Mouse (Mus musculus) testis, adult 2 months (tissue): ENCODE results near the gene Cldn24.

Experiments used
- CTCF ChIP-seq: fragments of 200-500 bp; IDR thresholded peaks from 2 replicates; pipeline ENCODE4 v1.5.1; 2012; ENCODE audit warnings: low read depth, mild to moderate bottlenecking, inconsistent platforms, low read length, moderate library complexity; ENCODE audit not compliant: control insufficient read depth, insufficient read depth, insufficient replicate concordance
- POLR2A ChIP-seq: fragments of 200-500 bp; IDR thresholded peaks from 2 replicates; pipeline ENCODE4 v1.6.1; 2012; ENCODE audit warnings: low read depth, mild to moderate bottlenecking, inconsistent platforms, low read length, moderate library complexity; ENCODE audit not compliant: control insufficient read depth

DNA sequence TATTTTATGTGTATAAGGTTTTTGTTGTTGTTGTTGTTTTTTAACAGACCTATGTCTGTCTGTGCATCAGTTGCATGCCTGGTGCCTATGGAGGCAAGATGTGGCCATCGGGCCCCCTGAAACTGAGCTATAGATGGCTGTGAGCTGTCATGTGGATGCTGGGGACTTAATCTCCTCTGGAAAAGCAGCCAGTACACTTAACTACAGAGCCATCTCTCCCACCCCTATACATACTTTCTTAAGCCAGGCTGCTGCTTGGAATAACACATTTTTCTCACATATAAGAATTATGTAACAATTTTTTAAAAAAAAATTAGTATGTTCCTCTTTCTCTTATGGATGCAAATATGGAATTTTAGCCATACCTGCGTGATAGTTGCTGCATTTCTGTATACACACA lies 38.4 kb upstream of the Cldn24 start:
- TF ChIP-seq POLR2A: no peak
- TF ChIP-seq CTCF: no peak
